Mouse (Mus musculus) small intestine, adult 2 months (tissue): Measurements from ENCODE around the gene Prickle2. TPM values are rescaled to one million over a fixed set of nuclear protein-coding genes. Genes with fewer than 3 reads are reported as not detected.

Experiments
- H3K27ac ChIP-seq: fragments of 200-500 bp; 2 replicates; pipeline ENCODE4 v1.5.1; 2012; ENCODE audit warnings: low read depth, low read length, control low read depth, inconsistent platforms; ENCODE audit not compliant: insufficient read depth
- H3K27me3 ChIP-seq: fragments of 200-500 bp; 2 replicates; pipeline ENCODE4 v1.6.1; 2012; ENCODE audit warnings: mild to moderate bottlenecking, moderate library complexity, low read length, inconsistent platforms; ENCODE audit not compliant: control insufficient read depth, insufficient read depth
- H3K36me3 ChIP-seq: fragments of 200-500 bp; 2 replicates; pipeline ENCODE4 v1.6.1; 2012; ENCODE audit warnings: mild to moderate bottlenecking, low read length, control low read depth, inconsistent platforms; ENCODE audit not compliant: control insufficient read depth, insufficient read depth
- H3K4me1 ChIP-seq: fragments of 200-500 bp; 2 replicates; pipeline ENCODE4 v1.6.1; 2012; ENCODE audit warnings: low read length, inconsistent platforms, mixed read lengths; ENCODE audit not compliant: control insufficient read depth, insufficient read depth, insufficient read length
- H3K4me3 ChIP-seq: fragments of 200-500 bp; 2 replicates; pipeline ENCODE4 v1.5.1; 2012; ENCODE audit warnings: low read depth, mild to moderate bottlenecking, control low read depth, inconsistent platforms, low read length, moderate library complexity
- CTCF ChIP-seq: fragments of 200-500 bp; IDR thresholded peaks from 2 replicates; pipeline ENCODE4 v1.5.1; 2012; ENCODE audit warnings: low read depth, mild to moderate bottlenecking, control low read depth, inconsistent platforms, low read length, moderate library complexity, mixed read lengths; ENCODE audit not compliant: insufficient replicate concordance, insufficient read length; ENCODE audit errors: extremely low read depth
- POLR2A ChIP-seq: fragments of 200-500 bp; IDR thresholded peaks from 2 replicates; pipeline ENCODE4 v1.6.1; 2012; ENCODE audit warnings: low read depth, mild to moderate bottlenecking, control low read depth, inconsistent platforms, low read length, moderate library complexity
- WGBS: fragments of 180-500 bp; shearing (Covaris S2); methylation state at CpG from one replicate; pipeline ENCODE4 v1.1.7; 2018; 5-methylcytosine and 5-hydroxymethylcytosine counted together
- polyA plus RNA-seq: library from polyadenylated mRNA; depleted of rRNA; stranded (reverse); fragments of >200 nt; gene quantifications from 2 replicates; pipeline ENCODE4 v1.2.3, GENCODE M21; 2012

The Prickle2 gene
- polyA plus RNA-seq, 1 experiment = 1.6 TPM

DNA sequence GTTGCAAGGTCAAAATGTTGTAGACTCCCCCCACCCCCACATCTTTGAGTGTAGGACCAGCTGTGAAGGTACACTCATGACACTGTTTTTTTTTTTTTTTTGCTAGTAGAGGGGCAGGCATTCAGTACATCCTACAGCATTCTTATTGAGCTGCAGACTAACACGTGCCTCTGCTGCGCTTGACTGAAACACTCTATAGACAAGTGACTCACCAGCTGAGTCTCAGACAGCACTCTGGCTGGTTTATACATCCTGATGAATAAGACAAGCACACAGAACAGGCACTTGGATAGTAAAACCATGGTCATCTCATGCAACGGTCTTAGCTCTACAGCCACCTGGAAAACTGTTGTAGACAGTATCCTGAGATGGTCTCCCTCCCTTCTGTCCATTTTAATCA is 296.2 kb downstream of the Prickle2 start:
- no peak overlapping the region for H3K4me3 ChIP-seq
- H3K27me3 ChIP-seq = no peaks in the 10 kb centered on the region
- H3K27ac ChIP-seq = no peak overlapping the region
- H3K36me3 ChIP-seq = peaks cover 3% of the 10 kb centered on the region; the same call in 1 of the 2 replicates
- 88% methylated on average over 3 of the region's 3 CpGs for WGBS
- H3K4me1 ChIP-seq = no peaks in the 10 kb centered on the region
- TF ChIP-seq CTCF (no peak), POLR2A (no peak)

DNA sequence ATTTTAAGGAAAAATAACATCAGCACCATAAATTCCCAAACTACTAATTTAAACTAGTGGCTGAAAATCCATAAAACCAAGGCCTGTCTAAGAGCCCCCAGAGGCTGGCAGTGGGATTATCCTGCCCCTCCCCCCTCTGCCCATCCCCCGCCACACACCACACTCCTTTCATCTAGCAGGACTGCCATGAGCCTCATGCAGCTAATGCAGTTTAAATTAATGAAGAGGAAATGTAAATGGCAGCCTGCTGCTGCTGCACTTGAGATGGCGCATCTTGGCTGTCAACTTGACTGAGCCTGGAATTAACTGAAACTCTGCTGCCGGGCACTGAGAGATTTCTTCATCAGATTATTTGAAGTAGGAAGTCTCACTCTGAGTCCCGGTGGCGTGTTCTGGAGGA is 298.7 kb downstream of the Prickle2 start:
- H3K27ac ChIP-seq = no peak overlapping the region
- H3K27me3 ChIP-seq = no peaks in the 10 kb centered on the region
- WGBS = 83% methylated on average over 5 of the region's 5 CpGs
- H3K4me1 ChIP-seq = no peaks in the 10 kb centered on the region
- no peak for TF ChIP-seq POLR2A
- no peak for TF ChIP-seq CTCF
- peaks cover 3% of the 10 kb centered on the region; the same call in 1 of the 2 replicates for H3K36me3 ChIP-seq
- H3K4me3 ChIP-seq = no peak overlapping the region

- TF ChIP-seq POLR2A (no peak), CTCF (no peak)
- 49% methylated on average over 8 of the region's 8 CpGs for WGBS
- no peak overlapping the region for H3K4me3 ChIP-seq
- no peaks in the 10 kb centered on the region for H3K27me3 ChIP-seq
- no peak overlapping the region for H3K27ac ChIP-seq
- H3K4me1 ChIP-seq = no peaks in the 10 kb centered on the region
- H3K36me3 ChIP-seq = peaks cover 1% of the 10 kb centered on the region; the same call in 1 of the 2 replicates
These were observed 300.4 kb downstream of the Prickle2 start for GRCm38 (mm10) chr6:92405571-92405970.

DNA sequence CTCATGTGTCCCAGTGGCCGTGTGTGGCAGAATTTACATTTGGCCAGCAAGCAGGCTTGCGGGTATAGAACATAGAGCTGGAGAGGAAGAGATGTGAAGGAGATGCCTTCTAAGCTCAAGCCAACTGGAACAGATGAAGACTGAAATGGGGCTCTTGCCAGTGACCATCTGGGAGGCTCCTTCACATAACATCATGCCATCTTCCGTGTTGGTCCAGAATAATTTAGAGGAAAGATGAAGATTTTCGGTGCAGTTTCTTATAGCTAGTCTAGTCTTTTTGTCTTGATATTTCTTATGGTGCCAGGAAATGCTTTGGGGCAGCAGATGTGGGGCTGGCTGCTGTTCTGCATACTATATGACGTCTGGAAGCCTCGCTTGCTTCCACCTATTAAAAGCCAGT is 308.1 kb downstream of the Prickle2 start:
- Histone ChIP-seq H3K27ac (no peak overlapping the region), H3K4me3 (no peak overlapping the region), H3K27me3 (no peaks in the 10 kb centered on the region), H3K36me3 (no peaks in the 10 kb centered on the region), H3K4me1 (no peaks in the 10 kb centered on the region)
- TF ChIP-seq POLR2A (no peak), CTCF (no peak)
- 89% methylated on average over 6 of the region's 6 CpGs for WGBS

GRCm38 (mm10) chr6:92395556-92395955 is 310.4 kb downstream of the Prickle2 start:
- H3K4me1 ChIP-seq = no peaks in the 10 kb centered on the region
- no peaks in the 10 kb centered on the region for H3K36me3 ChIP-seq
- no peak overlapping the region for H3K4me3 ChIP-seq
- WGBS = 36% methylated on average over 4 of the region's 4 CpGs
- H3K27me3 ChIP-seq = no peaks in the 10 kb centered on the region
- TF ChIP-seq CTCF = no peak
- TF ChIP-seq POLR2A = no peak
- H3K27ac ChIP-seq = no peak overlapping the region

DNA sequence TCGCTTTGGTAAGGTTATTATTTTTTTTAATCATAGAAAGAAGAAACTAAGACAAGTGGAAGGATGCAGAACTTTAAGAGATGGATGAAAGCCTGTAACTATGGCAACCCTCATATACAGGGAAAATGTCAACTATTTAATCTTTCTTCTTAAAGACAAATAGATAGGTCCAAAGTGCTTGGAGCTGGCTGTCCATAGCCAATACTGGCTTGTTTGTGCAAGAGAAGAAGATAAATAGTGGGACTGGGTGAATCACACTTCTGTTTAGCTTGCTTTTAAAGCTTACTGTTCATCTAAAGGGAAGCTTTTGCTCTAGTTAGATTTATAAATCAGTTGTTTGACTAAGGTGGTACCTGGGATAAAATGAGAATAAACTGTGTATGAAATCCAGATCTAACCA is 310.8 kb downstream of the Prickle2 start:
- Histone ChIP-seq H3K27me3 (no peaks in the 10 kb centered on the region), H3K4me3 (no peak overlapping the region), H3K36me3 (no peaks in the 10 kb centered on the region), H3K27ac (no peak overlapping the region), H3K4me1 (no peaks in the 10 kb centered on the region)
- 45% methylated on average over 1 of the region's 1 CpGs for WGBS
- no peak for TF ChIP-seq POLR2A
- TF ChIP-seq CTCF = no peak

GRCm38 (mm10) chr6:92394628-92395027 is 311.3 kb downstream of the Prickle2 start:
- no peak overlapping the region for H3K27ac ChIP-seq
- H3K27me3 ChIP-seq = no peaks in the 10 kb centered on the region
- no peaks in the 10 kb centered on the region for H3K36me3 ChIP-seq
- no peaks in the 10 kb centered on the region for H3K4me1 ChIP-seq
- no peak for TF ChIP-seq CTCF
- TF ChIP-seq POLR2A = no peak
- no peak overlapping the region for H3K4me3 ChIP-seq
- 39% methylated on average over 5 of the region's 5 CpGs for WGBS

DNA sequence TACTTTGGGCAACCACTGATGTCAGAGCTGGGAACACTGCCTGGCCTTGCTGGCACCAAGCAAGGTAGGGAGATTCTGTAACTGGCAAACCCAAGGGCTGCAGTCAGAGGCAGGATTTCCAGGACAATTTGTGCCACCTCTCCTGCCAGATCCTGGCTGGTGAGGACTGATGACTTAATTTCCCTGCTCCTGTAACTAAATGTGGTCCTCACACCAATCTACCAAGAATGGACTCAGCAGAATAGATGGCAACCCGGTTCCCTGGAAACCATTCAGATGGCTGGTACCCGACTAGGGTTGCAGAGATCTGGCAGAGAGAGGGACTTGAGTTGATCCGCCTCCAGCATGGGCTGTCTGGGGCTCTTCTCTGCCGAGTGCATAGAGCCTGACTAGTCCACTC is 315.6 kb downstream of the Prickle2 start:
- 81% methylated on average over 4 of the region's 4 CpGs for WGBS
- no peaks in the 10 kb centered on the region for H3K27me3 ChIP-seq
- no peaks in the 10 kb centered on the region for H3K4me1 ChIP-seq
- TF ChIP-seq CTCF (no peak), POLR2A (no peak)
- no peaks in the 10 kb centered on the region for H3K36me3 ChIP-seq
- no peak overlapping the region for H3K4me3 ChIP-seq
- no peak overlapping the region for H3K27ac ChIP-seq
